Mouse (Mus musculus): ENCODE results near the gene Atp8a1. TPM values are rescaled to one million over a fixed set of nuclear protein-coding genes. Genes with fewer than 3 reads are reported as not detected.

Atp8a1 gene
- 19.1 TPM for polyA plus RNA-seq (2014; fragmentation: Illumina TruSeq; extraction: RNeasy Lipid Tissue Mini Kit (QIAGEN cat#74804); ENCODE audit: low read depth, low replicate concordance)

GRCm38 (mm10) chr5:67847253-67848165, at the start of gene Atp8a1:
Atp8a1 (minus strand) TSS chr5:67847434.

DNA sequence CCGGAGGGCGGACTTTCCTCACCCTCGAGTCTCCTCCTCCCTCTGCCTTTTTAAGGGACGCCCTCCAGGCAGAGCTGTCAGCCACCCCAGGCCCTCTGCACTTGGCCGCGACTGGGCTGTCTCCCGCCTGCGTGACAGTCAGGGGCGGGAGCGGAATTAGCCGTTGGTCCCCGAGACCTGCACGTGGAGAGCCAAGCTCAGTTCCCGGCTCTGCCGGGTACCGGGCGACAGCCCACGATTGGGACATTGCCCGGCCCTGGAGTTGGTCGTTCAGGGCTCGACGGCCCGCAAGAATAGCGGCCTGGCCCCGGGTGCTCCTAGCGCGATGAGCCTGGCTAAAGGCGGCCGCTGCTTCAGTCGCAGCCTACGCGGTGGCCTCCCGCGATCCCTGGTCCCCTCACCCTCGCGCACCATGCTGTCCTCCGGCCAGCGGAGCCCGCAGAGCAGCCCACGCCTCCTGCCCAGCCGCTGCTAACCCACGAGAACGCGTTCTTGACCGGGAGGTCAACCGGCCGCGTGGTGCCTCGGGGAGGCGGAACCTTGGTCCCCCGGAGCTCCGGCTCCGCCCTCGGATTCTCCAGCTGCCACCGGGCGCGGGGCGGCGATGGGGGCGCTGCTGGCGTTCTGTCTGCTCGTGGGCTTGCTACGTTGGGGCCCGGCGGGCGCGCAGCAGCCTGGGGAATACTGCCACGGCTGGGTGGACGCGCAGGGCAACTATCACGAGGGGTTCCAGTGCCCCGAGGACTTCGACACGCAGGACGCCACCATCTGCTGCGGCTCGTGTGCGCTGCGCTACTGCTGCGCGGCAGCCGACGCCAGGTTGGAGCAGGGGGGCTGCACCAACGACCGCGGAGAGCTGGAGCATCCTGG, 239.2 kb downstream of the Atp8a1 start, which contains the start of gene Shisa3:
Gene Shisa3 (plus strand): TSS at position 79 of the 870 bp plus-strand sequence.

Other genes starting within 250 kb of the Atp8a1 start
- 1.4 TPM for gene Shisa3, start 239.6 kb downstream of the Atp8a1 start, polyA plus RNA-seq (2014; fragmentation: Illumina TruSeq; extraction: RNeasy Lipid Tissue Mini Kit (QIAGEN cat#74804); ENCODE audit: low read depth, low replicate concordance)
- not detected for gene Gm5108, start 94.2 kb upstream of the Atp8a1 start, polyA plus RNA-seq (2014; fragmentation: Illumina TruSeq; extraction: RNeasy Lipid Tissue Mini Kit (QIAGEN cat#74804); ENCODE audit: low read depth, low replicate concordance)
- not detected for gene Gm21905, start 99.0 kb upstream of the Atp8a1 start, polyA plus RNA-seq (2014; fragmentation: Illumina TruSeq; extraction: RNeasy Lipid Tissue Mini Kit (QIAGEN cat#74804); ENCODE audit: low read depth, low replicate concordance)
- not detected for gene Grxcr1, start 184.4 kb upstream of the Atp8a1 start, polyA plus RNA-seq (2014; fragmentation: Illumina TruSeq; extraction: RNeasy Lipid Tissue Mini Kit (QIAGEN cat#74804); ENCODE audit: low read depth, low replicate concordance)

All from adrenal gland, adult 10 weeks (tissue).